Mouse (Mus musculus): ENCODE data around the gene Npl. TPM values are rescaled to one million over a fixed set of nuclear protein-coding genes. Genes with fewer than 3 reads are reported as not detected.

Npl gene
- polyA plus RNA-seq, 1 experiment from 2014 or later = 11.5 TPM

DNA sequence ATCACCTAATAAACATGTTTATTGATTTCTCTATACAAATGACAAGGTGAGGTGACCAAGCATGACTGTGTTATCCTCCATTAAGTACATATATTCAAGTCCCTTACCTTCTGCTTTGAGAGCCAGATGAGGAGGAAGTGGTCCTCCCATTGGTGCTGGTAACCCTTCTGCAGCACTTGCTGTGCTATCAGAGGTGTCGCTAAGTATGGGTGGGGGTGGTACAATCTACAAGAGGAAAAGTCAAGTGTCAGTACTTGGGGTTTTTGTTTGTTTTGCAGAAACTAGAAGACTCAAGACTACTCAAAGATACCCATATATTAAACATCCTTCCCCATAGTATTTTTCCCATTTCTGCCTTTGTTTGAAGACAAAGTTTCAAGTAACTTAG, 68.8 kb downstream of the Npl start:
- Histone ChIP-seq H3K27ac (no peak overlapping the region), H3K4me1 (peaks cover 26% of the 10 kb centered on the region), H3K27me3 (replicated peaks) (no peaks in the 10 kb centered on the region), H3K9ac (no peak overlapping the region), H3K4me3 (no peak overlapping the region), H3K9me3 (no peaks in the 10 kb centered on the region), H3K4me2 (no peak overlapping the region), H3K36me3 (replicated peaks) (peaks cover 43% of the 10 kb centered on the region)
- 70% methylated on average over 1 of the region's 1 CpGs for WGBS
- ATAC-seq (replicated peaks) = 0 out of 2 replicates have a peak, but pooled peaks have one; percentile 19

DNA sequence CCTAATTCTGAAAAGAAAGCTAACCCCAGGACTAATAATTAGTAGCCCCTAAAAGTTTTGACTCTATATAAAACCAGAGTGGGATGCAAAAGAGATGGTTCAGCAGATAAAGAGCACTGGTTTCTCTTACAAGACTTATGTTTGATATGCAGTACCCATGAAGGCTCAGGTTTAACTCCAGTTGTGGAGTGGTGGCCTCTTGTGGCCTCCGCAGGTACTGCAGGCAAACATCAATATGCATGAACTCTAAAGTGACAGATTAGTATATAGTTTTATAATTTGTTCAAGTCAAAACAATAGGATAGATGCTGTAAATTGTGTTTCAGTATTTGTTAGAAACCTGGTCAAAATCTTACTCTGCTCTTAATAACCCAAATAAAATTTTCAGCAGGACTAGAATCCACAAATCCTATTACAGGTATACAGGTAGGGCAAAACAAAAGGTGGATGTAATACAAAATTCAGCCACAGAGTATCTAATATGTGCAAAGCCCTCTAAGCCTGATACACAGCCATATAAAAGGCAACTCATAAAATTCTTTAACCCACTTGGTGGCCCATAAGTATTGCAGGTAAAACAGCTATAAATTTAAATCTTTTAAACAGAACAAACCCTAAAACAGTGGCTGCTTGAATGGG, 69.3 kb downstream of the Npl start:
- Histone ChIP-seq H3K27me3 (replicated peaks) (no peaks in the 10 kb centered on the region), H3K9ac (no peak overlapping the region), H3K27ac (no peak overlapping the region), H3K9me3 (no peaks in the 10 kb centered on the region), H3K4me1 (peaks cover 21% of the 10 kb centered on the region), H3K4me3 (no peak overlapping the region), H3K4me2 (no peak overlapping the region), H3K36me3 (replicated peaks) (peaks cover 44% of the 10 kb centered on the region)
- WGBS = 58% methylated on average over 1 of the region's 1 CpGs
- ATAC-seq (replicated peaks) = peak; percentile 28; the same call in 1 of the 2 replicates

DNA sequence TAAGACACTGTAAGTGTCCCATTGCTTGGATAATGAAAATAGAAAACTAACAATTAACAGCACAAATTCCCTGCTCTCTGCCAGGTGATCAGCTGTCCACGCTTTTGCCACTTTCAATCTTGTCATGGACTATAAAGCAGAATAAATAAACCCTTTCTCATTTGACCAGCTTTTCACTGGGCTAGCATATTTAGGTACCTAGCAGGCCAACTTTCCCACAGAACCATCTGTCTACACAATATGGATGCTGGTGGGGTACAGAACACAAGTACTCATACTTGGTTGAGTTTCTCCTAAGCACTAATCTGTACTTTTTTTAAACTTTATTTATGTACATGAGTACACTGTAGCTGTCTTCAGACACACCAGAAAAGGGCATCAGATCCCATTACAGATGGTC, 70.5 kb downstream of the Npl start:
- WGBS = 90% methylated on average over 1 of the region's 1 CpGs
- H3K9ac ChIP-seq = no peak overlapping the region
- peaks cover 9% of the 10 kb centered on the region for H3K4me1 ChIP-seq
- H3K4me3 ChIP-seq = no peak overlapping the region
- H3K27ac ChIP-seq = no peak overlapping the region
- H3K4me2 ChIP-seq = no peak overlapping the region
- H3K9me3 ChIP-seq = no peaks in the 10 kb centered on the region
- peaks cover 51% of the 10 kb centered on the region for H3K36me3 ChIP-seq (replicated peaks)
- no peaks in the 10 kb centered on the region for H3K27me3 ChIP-seq (replicated peaks)
- ATAC-seq (replicated peaks) = no peak

DNA sequence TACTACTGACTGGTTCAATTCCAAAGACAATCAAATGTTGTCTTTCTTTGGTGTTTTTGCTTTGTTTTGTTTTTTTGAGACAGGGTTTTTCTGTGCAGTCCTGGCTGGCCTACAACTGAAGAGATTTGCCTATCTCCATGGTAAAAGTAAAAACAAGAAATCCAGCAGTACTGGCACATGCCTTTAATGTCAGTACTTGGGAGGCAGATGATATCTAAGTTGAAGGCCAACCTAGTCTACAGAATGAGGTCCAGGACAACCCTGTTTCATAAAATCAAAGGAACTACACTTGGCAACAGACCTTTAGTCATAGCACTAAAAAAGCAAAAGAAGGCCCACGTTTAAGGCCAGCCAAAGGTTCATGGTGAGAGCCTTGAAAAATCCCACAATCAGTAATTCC, 88.0 kb downstream of the Npl start:
- H3K27me3 ChIP-seq (replicated peaks) = no peaks in the 10 kb centered on the region
- no peaks in the 10 kb centered on the region for H3K4me1 ChIP-seq
- no peaks in the 10 kb centered on the region for H3K9me3 ChIP-seq
- peaks cover 62% of the 10 kb centered on the region for H3K36me3 ChIP-seq (replicated peaks)
- H3K4me3 ChIP-seq = no peak overlapping the region
- ATAC-seq (replicated peaks) = no peak
- H3K9ac ChIP-seq = no peak overlapping the region
- no peak overlapping the region for H3K4me2 ChIP-seq
- 92% methylated on average over 1 of the region's 1 CpGs for WGBS
- no peak overlapping the region for H3K27ac ChIP-seq

DNA sequence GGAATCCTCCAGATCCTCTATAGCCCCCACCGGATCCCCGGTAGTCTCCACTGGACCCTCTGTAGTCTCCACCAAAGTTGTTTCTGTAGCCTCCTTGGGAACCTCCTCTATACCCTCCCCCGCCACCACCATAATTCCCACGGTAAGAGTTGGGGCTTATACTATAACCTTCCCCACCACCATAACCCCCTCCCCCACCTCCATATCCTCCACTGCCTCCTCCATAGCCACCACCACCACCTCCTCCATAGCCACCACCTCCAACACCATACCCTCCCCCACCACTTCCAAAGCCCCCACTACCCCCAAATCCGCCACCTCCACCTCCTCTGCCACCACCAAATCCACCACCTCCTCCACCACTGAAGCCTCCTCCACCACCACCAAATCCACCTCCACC, 93.7 kb downstream of the Npl start:
- ATAC-seq (replicated peaks) = no peak; the same call in 1 of the 2 replicates
- WGBS = 90% methylated on average over 5 of the region's 5 CpGs

DNA sequence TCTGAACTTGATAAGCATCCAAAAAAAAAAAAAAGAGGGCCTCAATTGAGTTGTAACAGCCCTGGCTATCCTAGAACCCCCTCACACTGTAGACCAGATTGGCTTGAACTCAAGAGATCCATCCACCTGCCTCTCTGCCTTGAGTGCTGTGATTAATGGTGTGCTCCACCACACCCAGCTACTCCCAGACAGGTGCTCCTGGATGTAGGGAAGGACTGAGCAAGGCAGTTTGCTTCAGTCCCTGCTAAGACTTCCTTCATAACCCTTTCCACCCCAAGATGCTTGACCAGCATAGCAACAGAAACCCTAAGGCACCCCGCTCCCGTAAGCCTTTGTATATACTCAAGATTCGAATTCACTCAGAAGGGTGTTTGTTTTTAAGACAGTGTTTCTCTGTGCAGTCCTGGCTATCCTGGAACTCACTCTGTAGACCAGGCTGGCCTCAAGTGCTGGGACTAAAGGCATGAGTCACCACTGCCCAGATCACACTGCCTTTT, 96.7 kb downstream of the Npl start:
- H3K27me3 ChIP-seq (replicated peaks) = no peaks in the 10 kb centered on the region
- no peak overlapping the region for H3K4me3 ChIP-seq
- 82% methylated on average over 3 of the region's 3 CpGs for WGBS
- peaks cover 16% of the 10 kb centered on the region; the same call in 1 of the 2 replicates for H3K36me3 ChIP-seq (replicated peaks)
- H3K9ac ChIP-seq = no peak overlapping the region
- no peaks in the 10 kb centered on the region for H3K9me3 ChIP-seq
- ATAC-seq (replicated peaks) = no peak
- H3K4me2 ChIP-seq = no peak overlapping the region
- H3K27ac ChIP-seq = no peak overlapping the region
- no peaks in the 10 kb centered on the region for H3K4me1 ChIP-seq

More for the DNA sequence above, 93.7 kb downstream of the Npl start:
- Histone ChIP-seq H3K36me3 (replicated peaks) (peaks cover 39% of the 10 kb centered on the region), H3K9ac (no peak overlapping the region), H3K4me2 (no peak overlapping the region), H3K27ac (no peak overlapping the region), H3K27me3 (replicated peaks) (no peaks in the 10 kb centered on the region), H3K4me1 (no peaks in the 10 kb centered on the region), H3K9me3 (no peaks in the 10 kb centered on the region), H3K4me3 (no peak overlapping the region)

Other genes starting within 250 kb of the Npl start
- 15.9 and 16.0 TPM in 2 replicates for gene Lamc1, start 217.3 kb downstream of the Npl start, polyA plus RNA-seq (2015; fragmentation: Nextera tagmentation; extraction: Ambion mirVana)
- 0.23 and 0.39 TPM in 2 replicates for gene Shcbp1l, start 124.9 kb downstream of the Npl start, polyA plus RNA-seq (2015; fragmentation: Nextera tagmentation; extraction: Ambion mirVana)
- gene Dhx9, start 62.4 kb downstream of the Npl start, polyA plus RNA-seq (2015; fragmentation: Nextera tagmentation; extraction: Ambion mirVana) = 30.2 and 36.3 TPM in 2 replicates
- gene Rgs8, start 103.0 kb upstream of the Npl start, polyA plus RNA-seq (2015; fragmentation: Nextera tagmentation; extraction: Ambion mirVana) = 42.0 and 46.9 TPM in 2 replicates
- gene Rgs16, start 190.3 kb upstream of the Npl start, polyA plus RNA-seq (2015; fragmentation: Nextera tagmentation; extraction: Ambion mirVana) = 20.7 and 24.0 TPM in 2 replicates
- 47.9 and 48.3 TPM in 2 replicates for gene Rnasel, start 199.4 kb upstream of the Npl start, polyA plus RNA-seq (2015; fragmentation: Nextera tagmentation; extraction: Ambion mirVana)

Data from midbrain, embryonic 15.5 days (tissue).